Mouse (Mus musculus) forebrain, embryonic 15.5 days (tissue): ENCODE measurements around the gene Gucy1a1. TPM values are rescaled to one million over a fixed set of nuclear protein-coding genes. Genes with fewer than 3 reads are reported as not detected.

Experiments used
- ATAC-seq: fragments of 200-750 bp; cut with Nextera tagmentation; replicated peaks from 2 replicates; pipeline ENCODE4 v1.8.0; 2017; ENCODE audit warnings: mild to moderate bottlenecking, moderate TSS enrichment, moderate library complexity
- H3K27ac ChIP-seq: fragments of 300-500 bp; sonication (generic); replicated peaks from 2 replicates; pipeline ENCODE4 v1.5.1; 2015; ENCODE audit warnings: mild to moderate bottlenecking, inconsistent platforms
- H3K27me3 ChIP-seq: fragments of 300-500 bp; sonication (generic); 2 replicates; pipeline ENCODE4 v1.6.1; 2015; ENCODE audit warnings: inconsistent platforms
- H3K36me3 ChIP-seq: fragments of 300-500 bp; sonication (generic); 2 replicates; pipeline ENCODE4 v1.6.1; 2015; ENCODE audit warnings: mild to moderate bottlenecking, inconsistent platforms
- H3K4me1 ChIP-seq: fragments of 300-500 bp; sonication (generic); 2 replicates; pipeline ENCODE4 v1.6.1; 2015; ENCODE audit warnings: inconsistent platforms
- H3K4me2 ChIP-seq: fragments of 300-500 bp; sonication (generic); replicated peaks from 2 replicates; pipeline ENCODE4 v1.6.1; 2015; ENCODE audit warnings: mild to moderate bottlenecking, inconsistent platforms
- H3K4me3 ChIP-seq: fragments of 300-500 bp; sonication (generic); 2 replicates; pipeline ENCODE4 v1.5.1; 2015; ENCODE audit warnings: mild to moderate bottlenecking, inconsistent platforms
- H3K9ac ChIP-seq: fragments of 300-500 bp; sonication (generic); replicated peaks from 2 replicates; pipeline ENCODE4 v1.6.1; 2015; ENCODE audit warnings: mild to moderate bottlenecking, inconsistent platforms
- H3K9me3 ChIP-seq: fragments of 300-500 bp; sonication (generic); 2 replicates; pipeline ENCODE4 v1.6.1; 2016; ENCODE audit warnings: inconsistent platforms
- WGBS: fragments of 180-500 bp; shearing (Covaris S2); methylation state at CpG from one replicate; pipeline ENCODE4 v1.1.7; 2015; ENCODE audit warnings: mixed read lengths; 5-methylcytosine and 5-hydroxymethylcytosine counted together
- polyA plus RNA-seq: library from polyadenylated mRNA; unstranded; fragments of >200 nt; fragmentation: Nextera tagmentation; extraction: Ambion mirVana; gene quantifications from 2 replicates; pipeline ENCODE4 v1.2.1, GENCODE M21; 2015

Gene Gucy1a1
- polyA plus RNA-seq, 1 experiment from 2014 or later, result 51.8 TPM

- Histone ChIP-seq H3K9ac (no peak overlapping the region), H3K27me3 (no peaks in the 10 kb centered on the region), H3K9me3 (no peaks in the 10 kb centered on the region), H3K4me3 (no peak overlapping the region), H3K27ac (peak overlapping the region; percentile 46), H3K4me1 (peaks cover 8% of the 10 kb centered on the region), H3K4me2 (no peak overlapping the region), H3K36me3 (no peaks in the 10 kb centered on the region)
- 30% methylated on average over 13 of the region's 13 CpGs for WGBS
- peak; percentile 86 for ATAC-seq
These were observed 7.5 kb downstream of the Gucy1a1 start for GRCm38 (mm10) chr3:82138002-82138667.

- no peak for ATAC-seq
- Histone ChIP-seq H3K4me2 (no peak overlapping the region), H3K36me3 (no peaks in the 10 kb centered on the region), H3K9me3 (no peaks in the 10 kb centered on the region), H3K4me1 (peaks cover 13% of the 10 kb centered on the region), H3K27me3 (no peaks in the 10 kb centered on the region), H3K9ac (no peak overlapping the region), H3K27ac (no peak overlapping the region), H3K4me3 (no peak overlapping the region)
- WGBS, result 36% methylated on average over 1 of the region's 1 CpGs
These were observed 10.1 kb downstream of the Gucy1a1 start for GRCm38 (mm10) chr3:82135483-82135882.

- Histone ChIP-seq H3K27ac (no peak overlapping the region), H3K9ac (no peak overlapping the region), H3K27me3 (no peaks in the 10 kb centered on the region), H3K4me3 (no peak overlapping the region), H3K36me3 (no peaks in the 10 kb centered on the region), H3K4me1 (0 out of 2 replicates have a peak, but pooled peaks cover 5% of the 10 kb centered on the region), H3K4me2 (no peak overlapping the region), H3K9me3 (no peaks in the 10 kb centered on the region)
- 60% methylated on average over 1 of the region's 1 CpGs for WGBS
- no peak for ATAC-seq
These were observed 16.3 kb downstream of the Gucy1a1 start for GRCm38 (mm10) chr3:82129258-82129657.

GRCm38 (mm10) chr3:82124567-82124966 lies 21.0 kb downstream of the Gucy1a1 start:
- Histone ChIP-seq H3K27me3 (no peaks in the 10 kb centered on the region), H3K4me1 (no peaks in the 10 kb centered on the region), H3K9ac (no peak overlapping the region), H3K4me2 (no peak overlapping the region), H3K9me3 (no peaks in the 10 kb centered on the region), H3K27ac (no peak overlapping the region), H3K36me3 (no peaks in the 10 kb centered on the region), H3K4me3 (no peak overlapping the region)
- no peak for ATAC-seq
- 94% methylated on average over 1 of the region's 1 CpGs for WGBS

GRCm38 (mm10) chr3:82118916-82119315 lies 26.7 kb downstream of the Gucy1a1 start:
- Histone ChIP-seq H3K27me3 (no peaks in the 10 kb centered on the region), H3K4me2 (no peak overlapping the region), H3K9ac (no peak overlapping the region), H3K36me3 (no peaks in the 10 kb centered on the region), H3K4me3 (no peak overlapping the region), H3K9me3 (no peaks in the 10 kb centered on the region), H3K27ac (no peak overlapping the region), H3K4me1 (no peaks in the 10 kb centered on the region)
- no peak for ATAC-seq
- 94% methylated on average over 1 of the region's 1 CpGs for WGBS

GRCm38 (mm10) chr3:82112439-82112838 lies 33.1 kb downstream of the Gucy1a1 start:
- no peak overlapping the region for H3K9ac ChIP-seq
- no peak overlapping the region for H3K4me3 ChIP-seq
- peaks cover 7% of the 10 kb centered on the region for H3K4me1 ChIP-seq
- H3K9me3 ChIP-seq, result no peaks in the 10 kb centered on the region
- no peak for ATAC-seq
- H3K4me2 ChIP-seq, result no peak overlapping the region
- no peaks in the 10 kb centered on the region for H3K27me3 ChIP-seq
- H3K27ac ChIP-seq, result no peak overlapping the region
- H3K36me3 ChIP-seq, result no peaks in the 10 kb centered on the region
- WGBS, result 64% methylated on average over 2 of the region's 2 CpGs

GRCm38 (mm10) chr3:82111986-82112385 lies 33.6 kb downstream of the Gucy1a1 start:
- Histone ChIP-seq H3K4me3 (no peak overlapping the region), H3K9ac (no peak overlapping the region), H3K9me3 (no peaks in the 10 kb centered on the region), H3K4me1 (peaks cover 7% of the 10 kb centered on the region), H3K36me3 (no peaks in the 10 kb centered on the region), H3K4me2 (no peak overlapping the region), H3K27me3 (no peaks in the 10 kb centered on the region), H3K27ac (no peak overlapping the region)
- no peak for ATAC-seq
- 69% methylated on average over 3 of the region's 3 CpGs for WGBS

- Histone ChIP-seq H3K4me3 (no peak overlapping the region), H3K27ac (no peak overlapping the region), H3K36me3 (no peaks in the 10 kb centered on the region), H3K4me2 (no peak overlapping the region), H3K9me3 (no peaks in the 10 kb centered on the region), H3K27me3 (no peaks in the 10 kb centered on the region), H3K9ac (no peak overlapping the region), H3K4me1 (peaks cover 7% of the 10 kb centered on the region)
- 92% methylated on average over 15 of the region's 15 CpGs for WGBS
- ATAC-seq, result no peak
These were observed 36.6 kb downstream of the Gucy1a1 start for GRCm38 (mm10) chr3:82108951-82109350.

GRCm38 (mm10) chr3:82104229-82104628 lies 41.4 kb downstream of the Gucy1a1 start:
- no peak overlapping the region for H3K9ac ChIP-seq
- no peaks in the 10 kb centered on the region for H3K27me3 ChIP-seq
- no peak overlapping the region for H3K27ac ChIP-seq
- H3K36me3 ChIP-seq, result no peaks in the 10 kb centered on the region
- H3K4me1 ChIP-seq, result no peaks in the 10 kb centered on the region
- ATAC-seq, result no peak
- whole genome bisulfite sequencing, result 76% methylated on average over 6 of the region's 6 CpGs
- H3K9me3 ChIP-seq, result no peaks in the 10 kb centered on the region
- no peak overlapping the region for H3K4me2 ChIP-seq
- no peak overlapping the region for H3K4me3 ChIP-seq

GRCm38 (mm10) chr3:82099127-82099526 lies 46.5 kb downstream of the Gucy1a1 start:
- no peaks in the 10 kb centered on the region for H3K27me3 ChIP-seq
- H3K36me3 ChIP-seq, result no peaks in the 10 kb centered on the region; the same call in 1 of the 2 replicates
- no peak overlapping the region for H3K4me2 ChIP-seq
- H3K9ac ChIP-seq, result no peak overlapping the region
- 83% methylated on average over 6 of the region's 6 CpGs for WGBS
- no peak for ATAC-seq
- H3K27ac ChIP-seq, result no peak overlapping the region
- no peak overlapping the region for H3K4me3 ChIP-seq
- no peaks in the 10 kb centered on the region for H3K9me3 ChIP-seq
- no peaks in the 10 kb centered on the region for H3K4me1 ChIP-seq

GRCm38 (mm10) chr3:82096801-82097200 lies 48.8 kb downstream of the Gucy1a1 start:
- Histone ChIP-seq H3K27me3 (no peaks in the 10 kb centered on the region), H3K4me1 (no peaks in the 10 kb centered on the region), H3K27ac (no peak overlapping the region), H3K4me2 (no peak overlapping the region), H3K36me3 (no peaks in the 10 kb centered on the region; the same call in 1 of the 2 replicates), H3K9me3 (no peaks in the 10 kb centered on the region), H3K9ac (no peak overlapping the region), H3K4me3 (no peak overlapping the region)
- 85% methylated on average over 2 of the region's 2 CpGs for WGBS
- no peak for ATAC-seq

- Histone ChIP-seq H3K4me1 (peaks cover 16% of the 10 kb centered on the region), H3K36me3 (no peaks in the 10 kb centered on the region), H3K27ac (peak within 1 kb of the TSS; percentile 83), H3K9me3 (no peaks in the 10 kb centered on the region), H3K4me2 (peak within 1 kb of the TSS; percentile 96), H3K27me3 (no peaks in the 10 kb centered on the region), H3K9ac (peak within 1 kb of the TSS; percentile 80), H3K4me3 (peak within 1 kb of the TSS; percentile 89)
- ATAC-seq, result peak; percentile 100
- WGBS, result under 1% methylated on average over 25 of the region's 25 CpGs
These were observed 71.3 kb downstream of the Gucy1a1 start, which contains the start of gene Gucy1b1 for GRCm38 (mm10) chr3:82074201-82074851. Gene Gucy1b1 (minus strand): TSS chr3:82074689.
